Mouse (Mus musculus): ENCODE results near the gene Klf3. TPM values are rescaled to one million over a fixed set of nuclear protein-coding genes. Genes with fewer than 3 reads are reported as not detected.

The Klf3 gene
- total and polyA plus RNA-seq, 2 experiments from 2014 or later = 14.8 to 33.7 TPM

DNA sequence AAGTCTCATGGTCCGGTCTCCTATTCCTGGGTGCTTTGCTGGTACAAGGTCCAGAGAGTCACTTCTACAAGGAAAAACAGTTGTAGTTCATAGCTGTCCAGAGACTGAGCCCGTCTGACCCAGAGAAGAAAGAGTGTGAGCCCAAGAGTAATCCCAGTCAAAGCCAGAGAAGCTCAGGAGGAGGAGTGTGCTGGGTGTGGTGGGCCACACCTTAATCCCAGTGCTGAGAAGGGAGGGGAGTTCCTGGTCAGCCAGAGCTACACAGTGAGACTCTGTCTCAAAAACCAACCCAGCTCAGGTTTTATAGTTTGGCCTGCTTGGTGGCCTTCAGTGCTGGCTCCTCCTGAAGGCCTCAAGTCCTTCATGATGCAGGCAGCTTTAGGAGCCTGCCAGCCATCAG is 18.1 kb downstream of the Klf3 start:
- Histone ChIP-seq H3K4me1 (ENCODE audit: insufficient read depth) (no peaks in the 10 kb centered on the region), H3K36me3 (ENCODE audit: insufficient read depth) (peaks cover 20% of the 10 kb centered on the region), H3K9me3 (ENCODE audit: low read length) (no peaks in the 10 kb centered on the region), H3K9ac (no peak overlapping the region), H3K4me2 (ENCODE audit: low read depth) (no peak overlapping the region), H3K4me3 (ENCODE audit: low read depth, low read length) (no peak overlapping the region), H3K27me3 (ENCODE audit: insufficient read depth, low read length) (no peaks in the 10 kb centered on the region), H3K27ac (ENCODE audit: low read depth, low read length) (no peak overlapping the region)
- DNase-seq = no peak
- TF ChIP-seq CTCF (IDR thresholded peaks at IDR 0.05; ENCODE audit: low read depth) = no peak
- ATAC-seq = no peak
- 94% methylated on average over 2 of the region's 2 CpGs for WGBS

DNA sequence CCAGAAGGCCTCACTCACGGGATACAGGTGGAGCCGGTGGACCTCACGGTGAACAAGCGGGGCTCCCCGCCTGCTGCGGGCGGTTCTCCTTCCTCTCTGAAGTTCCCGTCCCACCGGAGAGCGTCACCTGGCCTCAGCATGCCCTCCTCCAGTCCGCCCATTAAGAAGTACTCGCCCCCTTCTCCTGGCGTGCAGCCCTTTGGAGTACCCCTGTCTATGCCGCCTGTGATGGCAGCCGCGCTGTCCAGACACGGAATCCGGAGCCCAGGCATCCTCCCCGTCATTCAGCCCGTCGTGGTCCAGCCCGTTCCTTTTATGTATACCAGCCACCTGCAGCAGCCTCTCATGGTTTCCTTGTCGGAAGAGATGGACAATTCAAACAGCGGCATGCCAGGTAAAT is 18.8 kb downstream of the Klf3 start:
- Histone ChIP-seq H3K27me3 (ENCODE audit: insufficient read depth, low read length) (no peaks in the 10 kb centered on the region), H3K9me3 (ENCODE audit: low read length) (no peaks in the 10 kb centered on the region), H3K36me3 (ENCODE audit: insufficient read depth) (peaks cover 25% of the 10 kb centered on the region), H3K27ac (ENCODE audit: low read depth, low read length) (no peak overlapping the region), H3K4me3 (ENCODE audit: low read depth, low read length) (no peak overlapping the region), H3K4me1 (ENCODE audit: insufficient read depth) (no peaks in the 10 kb centered on the region), H3K4me2 (ENCODE audit: low read depth) (no peak overlapping the region), H3K9ac (no peak overlapping the region)
- no peak for ATAC-seq
- 92% methylated on average over 24 of the region's 24 CpGs for WGBS
- TF ChIP-seq CTCF (IDR thresholded peaks at IDR 0.05; ENCODE audit: low read depth) = no peak
- no peak for DNase-seq

DNA sequence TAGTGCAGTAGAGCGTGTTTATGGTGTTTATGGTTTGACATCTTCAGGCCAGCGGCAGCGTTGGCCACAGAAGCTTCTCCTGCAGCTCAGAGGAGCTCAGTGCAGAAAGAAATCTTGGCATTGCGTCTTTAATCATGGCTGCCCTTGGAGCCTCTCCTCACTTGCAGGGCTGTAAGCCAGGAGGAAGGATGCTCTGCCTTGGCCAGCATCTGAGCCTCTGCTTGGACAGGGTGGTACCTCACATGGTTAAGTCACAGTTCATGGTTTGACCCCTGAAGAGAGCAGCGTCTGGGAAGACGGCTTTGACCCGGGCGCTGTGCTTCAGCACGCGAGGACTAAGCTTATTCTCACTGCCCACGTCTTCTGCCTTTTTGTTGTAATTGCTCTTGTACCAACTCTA is 20.2 kb downstream of the Klf3 start:
- peaks cover 32% of the 10 kb centered on the region for H3K36me3 ChIP-seq (ENCODE audit: insufficient read depth)

DNA sequence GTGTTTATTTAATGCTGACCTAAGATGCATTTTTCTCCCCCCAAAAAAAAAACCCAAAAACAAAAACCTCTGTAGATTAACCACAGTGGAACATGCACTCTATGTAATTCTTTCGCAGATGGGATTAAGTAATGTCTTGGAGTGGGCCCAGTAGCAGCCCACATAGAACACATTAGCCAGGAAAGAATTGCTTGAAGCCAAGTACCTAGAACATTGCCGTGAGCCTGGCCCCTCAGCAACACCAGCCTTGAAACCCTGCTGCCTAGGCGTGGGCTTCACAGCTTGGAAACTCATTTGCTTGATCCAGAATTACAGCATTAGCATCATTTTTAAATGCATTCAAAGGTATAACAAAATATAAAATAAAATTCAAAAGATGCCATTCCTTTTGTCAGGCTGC is 21.6 kb downstream of the Klf3 start:
- H3K9ac ChIP-seq = no peak overlapping the region
- no peaks in the 10 kb centered on the region for H3K9me3 ChIP-seq (ENCODE audit: low read length)
- no peak overlapping the region for H3K4me2 ChIP-seq (ENCODE audit: low read depth)
- ATAC-seq (no peak), DNase-seq (no peak)
- H3K27me3 ChIP-seq (ENCODE audit: insufficient read depth, low read length) = no peaks in the 10 kb centered on the region
- no peaks in the 10 kb centered on the region for H3K4me1 ChIP-seq (ENCODE audit: insufficient read depth)
- no peak for TF ChIP-seq CTCF (IDR thresholded peaks at IDR 0.05; ENCODE audit: low read depth)
- no peak overlapping the region for H3K27ac ChIP-seq (ENCODE audit: low read depth, low read length)
- no peak overlapping the region for H3K4me3 ChIP-seq (ENCODE audit: low read depth, low read length)
- WGBS = 80% methylated on average over 3 of the region's 3 CpGs
- H3K36me3 ChIP-seq (ENCODE audit: insufficient read depth) = peaks cover 38% of the 10 kb centered on the region

More for the DNA sequence above, 20.2 kb downstream of the Klf3 start:
- 97% methylated on average over 11 of the region's 11 CpGs for WGBS
- Histone ChIP-seq H3K4me2 (ENCODE audit: low read depth) (no peak overlapping the region), H3K9me3 (ENCODE audit: low read length) (no peaks in the 10 kb centered on the region), H3K9ac (no peak overlapping the region), H3K4me1 (ENCODE audit: insufficient read depth) (no peaks in the 10 kb centered on the region), H3K27me3 (ENCODE audit: insufficient read depth, low read length) (no peaks in the 10 kb centered on the region), H3K27ac (ENCODE audit: low read depth, low read length) (no peak overlapping the region), H3K4me3 (ENCODE audit: low read depth, low read length) (no peak overlapping the region)
- TF ChIP-seq CTCF (IDR thresholded peaks at IDR 0.05; ENCODE audit: low read depth) = no peak
- ATAC-seq (no peak), DNase-seq (no peak)

DNA sequence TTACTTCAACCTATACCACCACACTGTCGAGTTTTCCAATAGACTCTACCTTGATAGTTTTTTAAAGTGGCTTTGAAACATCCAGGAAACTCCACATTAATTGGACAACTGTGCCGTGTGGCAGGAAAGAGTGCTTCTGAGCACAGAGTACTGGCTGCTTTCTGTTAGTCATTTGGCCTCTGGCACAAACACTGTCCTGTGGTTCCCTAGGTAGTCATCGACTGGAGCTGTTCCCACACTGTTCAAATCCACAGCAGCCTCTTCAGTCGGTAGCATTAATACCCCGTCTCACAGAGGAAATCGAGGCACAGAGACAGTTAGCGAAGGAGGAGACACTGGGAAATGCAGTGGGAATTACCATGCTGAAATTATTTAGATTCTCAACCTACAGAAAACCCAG is 22.3 kb downstream of the Klf3 start:
- Histone ChIP-seq H3K27me3 (ENCODE audit: insufficient read depth, low read length) (no peaks in the 10 kb centered on the region), H3K4me3 (ENCODE audit: low read depth, low read length) (no peak overlapping the region), H3K27ac (ENCODE audit: low read depth, low read length) (no peak overlapping the region), H3K36me3 (ENCODE audit: insufficient read depth) (peaks cover 39% of the 10 kb centered on the region), H3K9me3 (ENCODE audit: low read length) (no peaks in the 10 kb centered on the region), H3K4me2 (ENCODE audit: low read depth) (no peak overlapping the region), H3K9ac (no peak overlapping the region), H3K4me1 (ENCODE audit: insufficient read depth) (no peaks in the 10 kb centered on the region)
- no peak for TF ChIP-seq CTCF (IDR thresholded peaks at IDR 0.05; ENCODE audit: low read depth)
- no peak for DNase-seq
- WGBS = 88% methylated on average over 7 of the region's 7 CpGs
- no peak for ATAC-seq

DNA sequence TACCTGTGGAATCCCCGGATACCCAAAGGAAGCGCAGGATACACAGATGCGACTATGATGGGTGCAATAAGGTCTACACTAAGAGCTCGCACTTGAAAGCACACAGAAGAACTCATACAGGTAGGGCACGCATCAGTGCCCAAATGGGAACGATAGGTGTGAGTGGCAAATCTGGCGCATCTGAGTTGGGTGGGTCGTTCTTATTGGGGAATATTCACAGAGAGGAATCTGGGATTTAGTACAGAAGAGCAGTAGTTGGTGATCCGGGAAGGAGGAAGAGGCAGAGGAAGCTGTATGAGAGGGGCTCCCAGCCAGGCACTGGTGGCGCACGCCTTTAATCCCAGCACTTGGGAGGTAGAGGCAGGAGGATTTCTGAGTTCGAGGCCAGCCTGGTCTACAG is 24.0 kb downstream of the Klf3 start:
- no peak for DNase-seq
- Histone ChIP-seq H3K4me2 (ENCODE audit: low read depth) (no peak overlapping the region), H3K36me3 (ENCODE audit: insufficient read depth) (peaks cover 32% of the 10 kb centered on the region), H3K27me3 (ENCODE audit: insufficient read depth, low read length) (no peaks in the 10 kb centered on the region), H3K27ac (ENCODE audit: low read depth, low read length) (no peak overlapping the region), H3K4me1 (ENCODE audit: insufficient read depth) (no peaks in the 10 kb centered on the region), H3K9ac (no peak overlapping the region), H3K9me3 (ENCODE audit: low read length) (no peaks in the 10 kb centered on the region), H3K4me3 (ENCODE audit: low read depth, low read length) (no peak overlapping the region)
- TF ChIP-seq CTCF (IDR thresholded peaks at IDR 0.05; ENCODE audit: low read depth) = no peak
- no peak for ATAC-seq
- WGBS = 96% methylated on average over 12 of the region's 12 CpGs

DNA sequence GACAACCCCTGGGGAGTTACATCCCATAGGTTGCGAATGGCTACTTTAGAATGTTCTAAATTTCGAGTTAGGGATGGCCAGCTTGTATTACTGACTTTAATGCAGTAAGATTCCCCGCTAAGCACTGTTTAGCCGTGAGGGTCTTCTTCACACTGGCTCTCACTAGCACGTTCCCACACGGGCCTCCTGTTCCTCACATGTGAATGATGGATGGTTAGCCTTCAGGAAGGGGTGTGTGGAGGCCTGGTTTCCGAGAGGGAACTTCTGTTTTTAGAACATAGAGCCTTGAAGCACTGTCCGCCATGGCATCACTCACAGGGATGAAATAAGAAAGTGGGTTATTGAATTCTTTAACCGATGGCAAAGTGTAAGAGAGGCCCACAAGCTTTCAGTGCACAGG is 25.1 kb downstream of the Klf3 start:
- Histone ChIP-seq H3K9me3 (ENCODE audit: low read length) (no peaks in the 10 kb centered on the region), H3K4me1 (ENCODE audit: insufficient read depth) (no peaks in the 10 kb centered on the region), H3K4me2 (ENCODE audit: low read depth) (no peak overlapping the region), H3K9ac (no peak overlapping the region), H3K27ac (ENCODE audit: low read depth, low read length) (no peak overlapping the region), H3K27me3 (ENCODE audit: insufficient read depth, low read length) (no peaks in the 10 kb centered on the region), H3K36me3 (ENCODE audit: insufficient read depth) (peaks cover 30% of the 10 kb centered on the region), H3K4me3 (ENCODE audit: low read depth, low read length) (no peak overlapping the region)
- WGBS = 94% methylated on average over 9 of the region's 9 CpGs
- DNase-seq = no peak
- no peak for ATAC-seq
- TF ChIP-seq CTCF (IDR thresholded peaks at IDR 0.05; ENCODE audit: low read depth) = no peak

DNA sequence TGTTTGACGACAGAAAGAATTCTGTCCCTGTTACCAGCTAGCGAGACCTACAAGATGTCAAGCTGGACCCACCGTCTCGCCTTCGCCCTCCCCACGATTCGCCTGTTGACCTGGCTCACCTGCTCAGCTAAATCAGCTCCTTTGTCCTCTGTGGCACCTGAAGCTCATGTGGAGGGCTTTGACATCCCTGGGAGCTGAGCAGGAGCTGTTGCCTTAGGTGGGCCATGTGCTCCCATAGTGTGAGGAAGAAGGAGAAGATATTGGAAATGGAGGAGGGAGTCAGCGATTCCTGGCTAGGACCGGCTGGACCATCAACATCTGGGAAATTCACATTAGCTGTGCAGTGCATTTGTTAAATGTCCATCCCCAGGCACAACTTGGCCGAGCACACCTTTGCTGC is 26.4 kb downstream of the Klf3 start:
- H3K4me1 ChIP-seq (ENCODE audit: insufficient read depth) = no peaks in the 10 kb centered on the region
- H3K9ac ChIP-seq = no peak overlapping the region
- no peaks in the 10 kb centered on the region for H3K27me3 ChIP-seq (ENCODE audit: insufficient read depth, low read length)
- H3K9me3 ChIP-seq (ENCODE audit: low read length) = no peaks in the 10 kb centered on the region
- H3K4me3 ChIP-seq (ENCODE audit: low read depth, low read length) = no peak overlapping the region
- no peak for ATAC-seq
- 93% methylated on average over 10 of the region's 10 CpGs for WGBS
- no peak overlapping the region for H3K4me2 ChIP-seq (ENCODE audit: low read depth)
- TF ChIP-seq CTCF (IDR thresholded peaks at IDR 0.05; ENCODE audit: low read depth) = no peak
- H3K27ac ChIP-seq (ENCODE audit: low read depth, low read length) = no peak overlapping the region
- H3K36me3 ChIP-seq (ENCODE audit: insufficient read depth) = peaks cover 20% of the 10 kb centered on the region
- no peak for DNase-seq

Data from forebrain, postnatal 0 days (tissue).